In the genomic region with DNA sequence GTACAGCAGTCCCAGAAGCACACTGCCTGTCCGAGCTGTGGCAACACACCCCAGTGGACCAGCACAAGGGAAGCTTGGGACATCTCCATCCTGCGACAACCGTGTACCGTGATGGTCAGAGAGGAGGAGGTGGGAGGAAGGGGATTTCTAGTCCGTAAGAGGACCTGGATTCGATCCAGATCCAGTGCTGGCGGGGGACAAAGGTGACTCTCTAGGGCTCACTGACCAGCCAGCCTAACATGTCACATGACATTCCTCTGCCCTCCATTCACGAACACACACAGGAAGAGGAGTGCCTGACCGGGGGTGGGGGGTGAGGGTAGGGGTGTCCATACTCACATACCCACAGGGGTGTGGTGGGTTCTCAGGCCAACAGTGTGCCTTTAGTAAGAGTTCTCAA, we compare ENCODE assay signal across 21 mouse cellular contexts. TPM values are rescaled to one million over a fixed set of nuclear protein-coding genes. Genes with fewer than 3 reads are reported as not detected.
DNase-seq lines count a peak whose midpoint lies in the region; ATAC-seq lines count a peak whose summit lies in the region.
"Had no signal": no experiment of that assay in that cellular context is flagged by ENCODE, and none has a peak within 500 bp of the region (broad histone marks: within the 10 kb centered on the region; RNA-seq: fewer than 3 reads in every experiment).

No protein-coding gene starts in this region.

- no peaks in the 10 kb centered on the region for H3K9me3 ChIP-seq in heart, embryonic 13.5 days
- no peaks in the 10 kb centered on the region for H3K9me3 ChIP-seq in megakaryocyte, embryonic 14.5 days
- no peaks in the 10 kb centered on the region for H3K9me3 ChIP-seq in liver, embryonic 16.5 days (replicated peaks; ENCODE audit: control insufficient read depth, low read length)
- H3K9me3 ChIP-seq: forebrain, embryonic 12.5 days; midbrain, embryonic 10.5 days had no signal

- no peak overlapping the region for H3K4me2 ChIP-seq in heart, embryonic 13.5 days
- H3K4me2 ChIP-seq in liver, embryonic 16.5 days (ENCODE audit: low read depth, low read length): peak overlapping the region; percentile 32
- H3K4me2 ChIP-seq: forebrain, embryonic 12.5 days; heart, embryonic 11.5 days; hindbrain, embryonic 14.5 days had no signal

- peak overlapping the region; percentile 37; the same call in 1 of the 2 replicates for H3K9ac ChIP-seq in heart, embryonic 13.5 days
- H3K9ac ChIP-seq in liver, embryonic 16.5 days (ENCODE audit: low read depth, low read length): no peak overlapping the region
- H3K9ac ChIP-seq: forebrain, embryonic 12.5 days had no signal

- DNase-seq in heart, adult 8-10 months (ENCODE audit: low spot score): no peak
- DNase-seq in kidney, adult 9 months: peak; percentile 71
- no peak for DNase-seq in gastrocnemius, postnatal 4 days (ENCODE audit: low spot score in 2 of 2)
- DNase-seq in heart, adult 9 months (ENCODE audit: low spot score in 2 of 2): no peak
- DNase-seq: adrenal gland, postnatal 14 days; B cell, adult 2 months; gastrocnemius, postnatal 14 days; layer of hippocampus, adult 9-11 months; lung, postnatal 14 days; right cerebral cortex, adult 18-20 months; thymus, adult 2 months had no signal

- no peak for ATAC-seq in heart, embryonic 13.5 days (ENCODE audit: extremely low read depth, insufficient number of reproducible peaks, low FRiP score, low TSS enrichment)
- no peak for ATAC-seq in megakaryocyte, adult 5-6 weeks (ENCODE audit: poor library complexity, severe bottlenecking)
- no peak for ATAC-seq in liver, embryonic 16.5 days (ENCODE audit: low read depth)
- ATAC-seq: intestine, postnatal 0 days had no signal

- H3K27ac ChIP-seq in heart, embryonic 13.5 days (replicated peaks): no peak overlapping the region
- H3K27ac ChIP-seq in liver, embryonic 16.5 days (ENCODE audit: low read length): peak overlapping the region; percentile 24; the same call in 1 of the 2 replicates
- H3K27ac ChIP-seq: forebrain, embryonic 12.5 days; hindbrain, embryonic 14.5 days; midbrain, embryonic 10.5 days had no signal

- 62% methylated on average over 9 of the region's 9 CpGs for WGBS in heart, embryonic 13.5 days
- 63% methylated on average over 9 of the region's 9 CpGs for WGBS in liver, embryonic 16.5 days (ENCODE audit: insufficient replicate concordance)

- no peak overlapping the region for H3K4me3 ChIP-seq in heart, embryonic 13.5 days
- H3K4me3 ChIP-seq in megakaryocyte, embryonic 14.5 days (replicated peaks): peak overlapping the region; percentile 0
- H3K4me3 ChIP-seq in liver, embryonic 16.5 days (ENCODE audit: low read depth, low read length): 0 out of 2 replicates have a peak overlapping the region, but pooled peaks have one; percentile 6
- H3K4me3 ChIP-seq: forebrain, embryonic 12.5 days; midbrain, embryonic 10.5 days; myocyte had no signal

- H3K36me3 ChIP-seq in heart, embryonic 13.5 days: peaks cover 29% of the 10 kb centered on the region
- H3K36me3 ChIP-seq in megakaryocyte, embryonic 14.5 days (replicated peaks; ENCODE audit: low read length): peaks cover 37% of the 10 kb centered on the region
- no peaks in the 10 kb centered on the region for H3K36me3 ChIP-seq in liver, embryonic 16.5 days (ENCODE audit: control insufficient read depth, insufficient read depth)

- H3K4me1 ChIP-seq in heart, embryonic 13.5 days: peaks cover 36% of the 10 kb centered on the region
- H3K4me1 ChIP-seq in megakaryocyte, embryonic 14.5 days: peaks cover 44% of the 10 kb centered on the region
- peaks cover 31% of the 10 kb centered on the region for H3K4me1 ChIP-seq in liver, embryonic 16.5 days (ENCODE audit: control insufficient read depth, low read depth, low read length)

- H3K27me3 ChIP-seq in heart, embryonic 13.5 days (replicated peaks): no peaks in the 10 kb centered on the region
- no peaks in the 10 kb centered on the region for H3K27me3 ChIP-seq in megakaryocyte, embryonic 14.5 days (replicated peaks)
- no peaks in the 10 kb centered on the region for H3K27me3 ChIP-seq in liver, embryonic 16.5 days (ENCODE audit: control insufficient read depth, insufficient read depth, low read depth, low read length)
- H3K27me3 ChIP-seq: forebrain, embryonic 12.5 days had no signal

RNA-seq across cellular contexts. Expression of gene Iqce, which starts 2.4 kb away (rescaled TPM):
- 8.0 and 10.3 TPM in 2 replicates for polyA plus RNA-seq in heart, embryonic 13.5 days (2015; fragmentation: Nextera tagmentation; extraction: Ambion mirVana)
- total RNA-seq in heart, adult 8-10 months (2022): 1 to 10 TPM; 4.5 to 7.8 (median 5.6) TPM
- 4.5 and 4.7 TPM in 2 replicates for polyA plus RNA-seq in megakaryocyte, embryonic 14.5 days (2012; ENCODE audit: insufficient read depth, low replicate concordance)
- 5.1 and 10.1 TPM in 2 replicates for total RNA-seq in megakaryocyte, adult 5-6 weeks (2015)
- 4.7 and 7.2 TPM in 2 replicates for total RNA-seq in megakaryocyte, adult 5-6 weeks (2017)
- polyA plus RNA-seq in liver, embryonic 16.5 days (2015; fragmentation: Nextera tagmentation; extraction: Ambion mirVana): 4.1 and 5.2 TPM in 2 replicates
- 10 to 100 TPM; 14.5 to 15.0 TPM for total RNA-seq in gastrocnemius, postnatal 4 days (2021)

RNA-seq across cellular contexts. Expression of gene Brat1, which starts 5.0 kb away (rescaled TPM):
- polyA plus RNA-seq in heart, embryonic 13.5 days (2015; fragmentation: Nextera tagmentation; extraction: Ambion mirVana): 12.9 and 13.9 TPM in 2 replicates
- total RNA-seq in heart, adult 8-10 months (2022): 1 to 10 TPM; 6.7 to 8.2 (median 7.8) TPM
- polyA plus RNA-seq in megakaryocyte, embryonic 14.5 days (2012; ENCODE audit: insufficient read depth, low replicate concordance): 15.6 and 22.4 TPM in 2 replicates
- 6.4 and 6.8 TPM in 2 replicates for total RNA-seq in megakaryocyte, adult 5-6 weeks (2015)
- total RNA-seq in megakaryocyte, adult 5-6 weeks (2017): 7.8 and 11.1 TPM in 2 replicates
- polyA plus RNA-seq in liver, embryonic 16.5 days (2015; fragmentation: Nextera tagmentation; extraction: Ambion mirVana): 7.2 and 7.8 TPM in 2 replicates
- total RNA-seq in gastrocnemius, postnatal 4 days (2021): 10 to 100 TPM; 13.9 to 14.2 TPM

RNA-seq across cellular contexts. Expression of gene Amz1, which starts 24.2 kb away (rescaled TPM):
- 0.59 and 0.60 TPM in 2 replicates for polyA plus RNA-seq in heart, embryonic 13.5 days (2015; fragmentation: Nextera tagmentation; extraction: Ambion mirVana)
- total RNA-seq in heart, adult 8-10 months (2022): under 1 TPM; 0.31 to 0.35 (median 0.34) TPM
- 4.5 TPM in 1 of 2 replicates, not detected in the other for polyA plus RNA-seq in megakaryocyte, embryonic 14.5 days (2012; ENCODE audit: insufficient read depth, low replicate concordance)
- 2.5 and 4.4 TPM in 2 replicates for total RNA-seq in megakaryocyte, adult 5-6 weeks (2015)
- total RNA-seq in megakaryocyte, adult 5-6 weeks (2017): 3.0 and 4.4 TPM in 2 replicates
- 1.8 TPM in 2 replicates for polyA plus RNA-seq in liver, embryonic 16.5 days (2015; fragmentation: Nextera tagmentation; extraction: Ambion mirVana)
- under 1 TPM; 0.39 to 0.62 TPM for total RNA-seq in gastrocnemius, postnatal 4 days (2021)

RNA-seq across cellular contexts. Expression of gene Ttyh3, which starts 50.9 kb away (rescaled TPM):
- polyA plus RNA-seq in heart, embryonic 13.5 days (2015; fragmentation: Nextera tagmentation; extraction: Ambion mirVana): 25.0 and 25.4 TPM in 2 replicates
- 10 to 100 TPM in 2 of 4 experiments, 1 to 10 TPM in 2; 8.8 to 11.5 (median 9.9) TPM for total RNA-seq in heart, adult 8-10 months (2022)
- 302 and 455 TPM in 2 replicates for polyA plus RNA-seq in megakaryocyte, embryonic 14.5 days (2012; ENCODE audit: insufficient read depth, low replicate concordance)
- 42.4 and 46.0 TPM in 2 replicates for total RNA-seq in megakaryocyte, adult 5-6 weeks (2015)
- total RNA-seq in megakaryocyte, adult 5-6 weeks (2017): 8.0 and 11.6 TPM in 2 replicates
- 4.5 and 5.6 TPM in 2 replicates for polyA plus RNA-seq in liver, embryonic 16.5 days (2015; fragmentation: Nextera tagmentation; extraction: Ambion mirVana)
- total RNA-seq in gastrocnemius, postnatal 4 days (2021): 10 to 100 TPM; 66.9 to 68.8 TPM
